Mouse (Mus musculus) lung, embryonic 16.5 days (tissue): Measurements from ENCODE around the gene Clec4a3. TPM values are rescaled to one million over a fixed set of nuclear protein-coding genes. Genes with fewer than 3 reads are reported as not detected.
"Not testable (repeated sequence)": the region's sequence is repeated elsewhere in the genome, so short reads cannot be mapped to it uniquely, and the experiment has no call there.

ENCODE experiments used
- ATAC-seq: fragments of 200-750 bp; cut with Nextera tagmentation; 2 replicates; pipeline ENCODE4 v1.8.0; 2017; ENCODE audit warnings: low read depth, mild to moderate bottlenecking, moderate library complexity
- H3K27ac ChIP-seq: fragments of 300-500 bp; sonication (generic); 2 replicates; pipeline ENCODE4 v1.5.1; 2014; ENCODE audit warnings: mild to moderate bottlenecking, control low read depth, low read length
- H3K27me3 ChIP-seq: fragments of 300-500 bp; sonication (generic); 2 replicates; pipeline ENCODE4 v1.6.1; 2014; ENCODE audit warnings: low read depth, low read length, mixed read lengths; ENCODE audit not compliant: control insufficient read depth, insufficient read depth
- H3K36me3 ChIP-seq: fragments of 300-500 bp; sonication (generic); 2 replicates; pipeline ENCODE4 v1.6.1; 2014; ENCODE audit warnings: low read length; ENCODE audit not compliant: control insufficient read depth, insufficient read depth
- H3K4me1 ChIP-seq: fragments of 300-500 bp; sonication (generic); replicated peaks from 2 replicates; pipeline ENCODE4 v1.6.1; 2014; ENCODE audit warnings: low read length, mixed read lengths; ENCODE audit not compliant: control insufficient read depth, insufficient read depth
- H3K4me2 ChIP-seq: fragments of 300-500 bp; sonication (generic); 2 replicates; pipeline ENCODE4 v1.6.1; 2014; ENCODE audit warnings: low read depth, low read length, control low read depth
- H3K4me3 ChIP-seq: fragments of 300-500 bp; sonication (generic); 2 replicates; pipeline ENCODE4 v1.5.1; 2014; ENCODE audit warnings: mild to moderate bottlenecking, low read length, control low read depth
- H3K9ac ChIP-seq: fragments of 300-500 bp; sonication (generic); 2 replicates; pipeline ENCODE4 v1.6.1; 2014; ENCODE audit warnings: low read length, control low read depth
- H3K9me3 ChIP-seq: fragments of 300-500 bp; sonication (generic); 2 replicates; pipeline ENCODE4 v1.6.1; 2016; ENCODE audit warnings: low read length; ENCODE audit not compliant: control insufficient read depth
- WGBS: fragments of 180-500 bp; shearing (Covaris S2); extraction: QIAGEN DNeasy Blood & Tissue Kit; methylation state at CpG from one replicate; pipeline ENCODE4 v1.1.7; 2014; 5-methylcytosine and 5-hydroxymethylcytosine counted together
- polyA plus RNA-seq: library from polyadenylated mRNA; unstranded; fragments of >200 nt; fragmentation: Nextera tagmentation; extraction: Ambion mirVana; gene quantifications from 2 replicates; pipeline ENCODE4 v1.2.1, GENCODE M21; 2015

The Clec4a3 gene
- polyA plus RNA-seq, result 4.7 and 6.6 TPM in 2 replicates

GRCm38 (mm10) chr6:122952401-122952800 lies at the start of gene Clec4a3:
Clec4a3 (plus strand) TSS chr6:122952515.
- Histone ChIP-seq H3K27me3 (no peaks in the 10 kb centered on the region), H3K27ac (no peak within 1 kb of the TSS), H3K9me3 (no peaks in the 10 kb centered on the region), H3K36me3 (no peaks in the 10 kb centered on the region), H3K4me1 (no peaks in the 10 kb centered on the region), H3K9ac (no peak within 1 kb of the TSS), H3K4me3 (no peak within 1 kb of the TSS), H3K4me2 (no peak within 1 kb of the TSS)
- ATAC-seq, result no peak
- 79% methylated on average over 8 of the region's 8 CpGs for WGBS

- Histone ChIP-seq H3K27ac (no peak overlapping the region), H3K36me3 (no peaks in the 10 kb centered on the region), H3K9ac (no peak overlapping the region), H3K9me3 (no peaks in the 10 kb centered on the region), H3K4me3 (no peak overlapping the region), H3K4me1 (no peaks in the 10 kb centered on the region), H3K4me2 (no peak overlapping the region), H3K27me3 (no peaks in the 10 kb centered on the region)
- ATAC-seq, result no peak
- 37% methylated on average over 4 of the region's 4 CpGs for WGBS
Observed at GRCm38 (mm10) chr6:122919922-122920321, 32.4 kb upstream of the Clec4a3 start.

DNA sequence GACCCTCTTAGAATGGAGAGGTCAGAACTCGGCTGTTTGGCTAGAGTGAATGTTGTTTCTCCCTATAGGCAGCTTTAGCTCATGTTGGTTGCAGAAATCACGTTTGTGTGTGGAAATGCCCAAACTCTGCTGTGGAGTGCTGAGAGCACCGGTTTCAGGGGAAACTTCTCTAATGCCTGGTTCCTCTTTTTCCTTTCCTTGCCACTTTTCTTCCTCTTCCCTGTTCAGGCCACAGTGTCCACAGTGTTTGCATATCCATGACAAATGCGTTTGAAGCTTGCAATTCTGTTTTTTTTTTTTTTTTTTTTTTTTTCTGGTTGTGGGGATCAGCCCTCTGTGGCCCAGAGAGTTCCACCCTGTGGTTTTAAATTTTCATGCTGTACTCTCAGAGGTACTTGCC lies 30.9 kb upstream of the Clec4a3 start, which contains the start of gene Clec4a1:
TSS of gene Clec4a1 (plus strand) at position 398 of the 400 bp plus-strand sequence.
- Histone ChIP-seq H3K27me3 (no peaks in the 10 kb centered on the region), H3K36me3 (no peaks in the 10 kb centered on the region), H3K27ac (no peak within 1 kb of the TSS), H3K4me3 (no peak within 1 kb of the TSS), H3K4me1 (no peaks in the 10 kb centered on the region), H3K4me2 (no peak within 1 kb of the TSS), H3K9me3 (no peaks in the 10 kb centered on the region), H3K9ac (no peak within 1 kb of the TSS)
- 40% methylated on average over 4 of the region's 4 CpGs for WGBS
- no peak for ATAC-seq

DNA sequence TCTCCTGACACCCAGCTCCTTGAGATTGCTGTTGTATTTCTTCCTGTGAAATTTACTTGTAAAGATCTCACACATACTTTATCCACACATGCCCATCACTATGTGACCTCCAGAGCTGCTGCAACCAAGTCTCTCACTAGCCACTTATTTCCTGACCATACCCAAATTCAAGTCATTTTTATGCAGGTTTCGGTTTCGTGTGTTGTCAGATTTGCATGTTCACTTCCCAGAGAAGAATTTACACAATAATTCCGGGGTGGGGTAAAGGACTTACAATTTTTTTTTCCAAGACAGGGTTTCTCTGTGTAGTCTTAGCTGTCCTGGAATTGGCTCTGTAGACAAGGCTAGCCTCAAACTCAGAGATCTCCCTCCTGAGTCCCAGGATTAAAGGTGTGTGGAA lies 17.5 kb upstream of the Clec4a3 start:
- no peaks in the 10 kb centered on the region for H3K27me3 ChIP-seq
- no peak overlapping the region for H3K9ac ChIP-seq
- H3K27ac ChIP-seq, result no peak overlapping the region
- no peaks in the 10 kb centered on the region for H3K9me3 ChIP-seq
- no peaks in the 10 kb centered on the region for H3K36me3 ChIP-seq
- 84% methylated on average over 3 of the region's 3 CpGs for WGBS
- no peak for ATAC-seq
- no peak overlapping the region for H3K4me3 ChIP-seq
- H3K4me2 ChIP-seq, result no peak overlapping the region
- H3K4me1 ChIP-seq, result no peaks in the 10 kb centered on the region

DNA sequence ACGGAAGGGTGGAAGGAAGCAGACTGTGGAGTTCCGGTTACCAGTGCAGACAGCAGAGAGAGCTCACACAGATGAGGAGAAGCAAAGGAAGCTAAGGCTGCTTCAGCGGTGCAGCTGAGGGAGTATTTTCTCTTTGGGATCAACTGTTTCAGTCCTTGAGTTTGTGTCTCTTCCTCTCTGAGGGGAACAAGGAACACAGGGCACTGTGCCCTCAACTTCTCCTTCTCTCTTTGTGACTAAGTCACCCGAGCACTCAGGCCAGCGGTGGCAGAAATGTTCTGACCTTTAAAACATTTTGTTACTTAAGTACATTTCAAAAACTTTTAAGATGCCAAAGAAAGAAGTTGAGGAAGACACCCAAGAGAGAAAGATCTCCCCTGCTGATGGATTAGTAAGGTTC lies 12.7 kb upstream of the Clec4a3 start:
- Histone ChIP-seq H3K4me2 (no peak overlapping the region), H3K9ac (no peak overlapping the region), H3K27me3 (no peaks in the 10 kb centered on the region), H3K9me3 (no peaks in the 10 kb centered on the region), H3K27ac (no peak overlapping the region), H3K36me3 (no peaks in the 10 kb centered on the region), H3K4me1 (no peaks in the 10 kb centered on the region), H3K4me3 (no peak overlapping the region)
- WGBS, result 75% methylated on average over 5 of the region's 5 CpGs
- ATAC-seq, result no peak

GRCm38 (mm10) chr6:122946760-122947159 lies 5.6 kb upstream of the Clec4a3 start:
- Histone ChIP-seq H3K27me3 (no peaks in the 10 kb centered on the region), H3K36me3 (no peaks in the 10 kb centered on the region), H3K4me2 (no peak overlapping the region), H3K9me3 (no peaks in the 10 kb centered on the region), H3K9ac (no peak overlapping the region), H3K4me1 (no peaks in the 10 kb centered on the region), H3K4me3 (no peak overlapping the region), H3K27ac (no peak overlapping the region)
- 81% methylated on average over 2 of the region's 2 CpGs for WGBS
- no peak for ATAC-seq

GRCm38 (mm10) chr6:122964562-122964961 lies 12.2 kb downstream of the Clec4a3 start:
- no peak overlapping the region for H3K4me2 ChIP-seq
- H3K4me1 ChIP-seq, result no peaks in the 10 kb centered on the region
- no peaks in the 10 kb centered on the region for H3K36me3 ChIP-seq
- H3K4me3 ChIP-seq, result no peak overlapping the region
- H3K9ac ChIP-seq, result no peak overlapping the region
- H3K9me3 ChIP-seq, result peaks cover 2% of the 10 kb centered on the region; the same call in 1 of the 2 replicates
- H3K27me3 ChIP-seq, result no peaks in the 10 kb centered on the region
- no peak overlapping the region for H3K27ac ChIP-seq
- 70% methylated on average over 2 of the region's 2 CpGs for WGBS
- no peak for ATAC-seq

DNA sequence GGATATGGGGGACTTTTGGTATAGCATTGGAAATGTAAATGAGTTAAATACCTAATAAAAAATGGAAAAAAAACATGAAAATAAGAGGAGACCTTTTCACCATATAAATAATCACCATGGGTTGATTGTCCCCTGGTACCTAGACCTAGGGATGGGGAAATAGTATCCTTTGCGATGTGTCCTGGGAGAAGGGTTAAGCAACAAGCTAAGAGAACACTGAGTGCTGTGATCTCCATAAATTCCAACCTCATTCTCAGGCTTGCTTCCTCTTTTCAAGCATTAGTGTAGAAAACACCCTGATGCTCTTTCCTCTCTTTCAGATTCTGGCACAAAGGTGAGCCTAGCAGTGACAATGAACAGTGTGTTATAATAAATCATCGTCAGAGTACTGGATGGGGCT lies 16.7 kb downstream of the Clec4a3 start:
- Histone ChIP-seq H3K9ac (no peak overlapping the region), H3K27me3 (no peaks in the 10 kb centered on the region), H3K36me3 (no peaks in the 10 kb centered on the region), H3K4me1 (no peaks in the 10 kb centered on the region), H3K9me3 (no peaks in the 10 kb centered on the region), H3K4me2 (no peak overlapping the region), H3K27ac (no peak overlapping the region), H3K4me3 (no peak overlapping the region)
- no peak for ATAC-seq
- 76% methylated on average over 2 of the region's 2 CpGs for WGBS

GRCm38 (mm10) chr6:122989876-122990437 lies 37.6 kb downstream of the Clec4a3 start, which contains the start of gene Clec4a4:
Clec4a4 (plus strand) TSS chr6:122990367.
- Histone ChIP-seq H3K27ac (no peak within 1 kb of the TSS), H3K36me3 (no peaks in the 10 kb centered on the region), H3K27me3 (no peaks in the 10 kb centered on the region), H3K9ac (no peak within 1 kb of the TSS), H3K4me3 (no peak within 1 kb of the TSS), H3K9me3 (0 out of 2 replicates have a peak, but pooled peaks cover 4% of the 10 kb centered on the region), H3K4me2 (no peak within 1 kb of the TSS), H3K4me1 (no peaks in the 10 kb centered on the region)
- ATAC-seq, result no peak
- WGBS, result 82% methylated on average over 6 of the region's 6 CpGs

DNA sequence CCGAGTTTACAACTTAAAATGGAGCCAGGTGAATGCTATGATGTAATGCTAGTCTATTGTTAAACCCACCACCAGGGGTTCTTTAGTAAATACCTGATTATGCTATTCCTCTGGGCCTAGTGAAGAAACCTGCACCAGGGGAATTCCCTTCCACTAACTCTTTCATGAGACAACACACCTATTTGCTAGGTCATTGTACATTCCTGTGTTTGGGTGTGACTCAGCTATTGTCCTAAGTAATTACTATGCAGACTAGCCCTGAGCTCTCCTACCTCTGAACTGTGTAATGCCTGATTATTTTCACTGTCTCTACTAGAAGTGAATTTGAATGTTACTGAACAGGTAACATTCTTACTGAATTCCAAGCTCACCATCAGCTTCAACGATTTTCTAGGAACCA lies 52.4 kb downstream of the Clec4a3 start:
- WGBS, result 70% methylated on average over 2 of the region's 2 CpGs
- H3K4me1 ChIP-seq, ATAC-seq, H3K27ac ChIP-seq, H3K4me3 ChIP-seq, H3K36me3 ChIP-seq, H3K9ac ChIP-seq, H3K27me3 ChIP-seq, H3K9me3 ChIP-seq, H3K4me2 ChIP-seq: not testable (repeated sequence)
